Mouse (Mus musculus): Measurements from ENCODE around the gene Hspb1.

GRCm38 (mm10) chr5:135890920-135891319, 3.2 kb downstream of the Hspb1 start:
- TF ChIP-seq GATA1 (IDR thresholded peaks at IDR 0.05; ENCODE audit: low read length) (no peak), TAL1 (IDR thresholded peaks at IDR 0.05; ENCODE audit: low read length) (no peak)
